Mouse (Mus musculus) E14TG2a.4 (cell line): ENCODE measurements around the gene Mindy1.

Source experiments
- CTCF ChIP-seq: conservative IDR thresholded peaks from 2 replicates; pipeline ENCODE4 v1.5.1; 2014; ENCODE audit warnings: low read length
- NANOG ChIP-seq: IDR thresholded peaks from 2 replicates; pipeline ENCODE4 v1.6.1; 2014; ENCODE audit warnings: borderline replicate concordance, low read length, mixed read lengths
- POU5F1 ChIP-seq: IDR thresholded peaks from 2 replicates; pipeline ENCODE4 v1.6.1; 2014; ENCODE audit warnings: low read length, borderline replicate concordance

GRCm38 (mm10) chr3:95331528-95331927 is 50.4 kb downstream of the Mindy1 start:
- TF ChIP-seq CTCF = no peak
- no peak for TF ChIP-seq POU5F1
- no peak for TF ChIP-seq NANOG
